Mouse (Mus musculus) left cerebral cortex, adult 2 months (tissue): ENCODE results near the gene Gm11114. TPM values are rescaled to one million over a fixed set of nuclear protein-coding genes. Genes with fewer than 3 reads are reported as not detected.

Experiments used
- DNase-seq, 2 experiments: peaks; one replicate each; pipeline ENCODE4 v3.0.0; 2021 to 2022; ENCODE audit warnings: low spot score in 2 of 2, mixed read lengths in 1 of 2; ENCODE audit errors: extremely low spot score in 1 of 2
- H3K27ac ChIP-seq: fragments of 200-600 bp; 2 replicates; pipeline ENCODE4 v1.8.1; 2022
- H3K4me3 ChIP-seq: fragments of 200-600 bp; 2 replicates; pipeline ENCODE4 v1.8.1; 2022
- CTCF ChIP-seq: fragments of 200-600 bp; IDR thresholded peaks from 2 replicates; pipeline ENCODE4 v1.8.1; 2022; ENCODE audit warnings: antibody characterized with exemption, mild to moderate bottlenecking, moderate library complexity
- intact Hi-C: fragments of 180-260 bp; cut with DNase I; formaldehyde crosslinking; loops from one replicate; pipeline ENCODE4 v1.15.1; 2025
- long read RNA-seq, 2 experiments: library from polyadenylated mRNA; stranded (forward); transcript quantifications; one replicate each; pipeline ENCODE4 v2.0.0; 2021; ENCODE audit warnings: borderline mapping rate in 2 of 2
- total RNA-seq, 2 experiments: library from RNA; stranded (reverse); gene quantifications; 2 replicates each; pipeline ENCODE4 v1.2.3; 2021

Gm11114 gene
- not detected for total RNA-seq
- long read RNA-seq, experiment 1, result 0 reads
- long read RNA-seq, experiment 2, result 0 reads

DNA sequence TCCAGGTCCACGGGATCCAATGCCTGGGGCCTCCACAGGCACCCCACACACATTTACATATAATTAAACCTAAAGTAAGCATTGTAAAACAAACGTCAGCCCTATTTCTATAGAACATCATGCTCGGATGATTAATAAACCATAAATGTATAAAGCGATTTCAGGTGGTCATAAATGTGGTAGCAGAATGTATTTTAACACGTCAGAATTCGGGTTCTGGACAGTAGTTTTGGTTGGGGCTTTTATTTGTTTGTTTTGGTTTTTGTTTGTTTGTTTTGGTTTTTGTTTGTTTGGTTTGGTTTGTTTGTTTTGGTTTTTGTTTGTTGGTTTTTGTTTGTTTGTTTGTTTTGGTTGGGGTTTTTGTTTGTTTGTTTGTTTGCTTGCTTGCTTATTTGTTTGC, at the start of gene Gm11114:
Gm11114 (plus strand) TSS at position 301 of the 400 bp plus-strand sequence.
- Histone ChIP-seq H3K27ac (no peak within 1 kb of the TSS), H3K4me3 (no peak within 1 kb of the TSS)
- TF ChIP-seq CTCF, result no peak
- intact Hi-C loops, result no loop called here
- no peak for DNase-seq

DNA sequence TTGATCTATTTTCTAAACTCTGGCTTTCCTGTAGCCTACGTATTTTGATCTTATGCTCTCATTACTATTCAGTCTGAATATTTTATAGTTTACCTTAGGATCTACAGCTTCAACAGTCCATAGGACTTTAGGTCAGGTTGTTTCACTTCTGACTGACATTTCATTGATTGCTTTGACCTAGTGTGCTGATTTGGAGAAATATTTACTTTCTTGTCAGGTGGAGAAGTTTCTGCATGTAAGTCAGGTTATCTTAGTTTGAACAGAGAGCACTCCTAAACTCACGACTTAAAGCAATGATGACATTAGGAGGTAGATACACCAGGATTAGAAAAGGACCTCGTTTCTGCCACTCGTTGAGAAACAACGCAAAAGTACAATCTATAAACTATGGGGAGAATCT, 45.7 kb upstream of the Gm11114 start:
- TF ChIP-seq CTCF, result no peak
- DNase-seq, result no peak
- intact Hi-C loops, result no loop called here
- no peak overlapping the region for H3K27ac ChIP-seq
- H3K4me3 ChIP-seq, result no peak overlapping the region

DNA sequence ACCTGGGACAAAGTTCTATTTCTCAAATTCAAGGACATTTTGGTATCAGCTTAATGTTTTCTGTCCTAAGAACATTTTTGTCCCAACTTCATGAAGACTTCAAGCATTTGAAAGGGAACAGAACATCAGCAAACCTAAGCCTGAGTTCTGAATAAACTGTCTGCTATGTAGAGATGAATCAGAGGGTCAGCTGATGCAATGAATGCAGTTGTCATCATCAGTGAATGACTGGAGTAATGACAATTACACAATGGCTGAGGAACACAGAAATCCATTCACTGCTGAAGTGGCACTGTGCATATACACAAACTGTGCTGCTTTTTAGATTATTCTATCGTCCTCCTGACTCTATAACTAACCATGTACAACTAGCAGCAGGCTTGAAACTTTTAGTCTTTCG, 38.5 kb upstream of the Gm11114 start:
- Histone ChIP-seq H3K27ac (no peak overlapping the region), H3K4me3 (no peak overlapping the region)
- TF ChIP-seq CTCF, result no peak
- DNase-seq, result no peak
- intact Hi-C loops, result no loop called here

DNA sequence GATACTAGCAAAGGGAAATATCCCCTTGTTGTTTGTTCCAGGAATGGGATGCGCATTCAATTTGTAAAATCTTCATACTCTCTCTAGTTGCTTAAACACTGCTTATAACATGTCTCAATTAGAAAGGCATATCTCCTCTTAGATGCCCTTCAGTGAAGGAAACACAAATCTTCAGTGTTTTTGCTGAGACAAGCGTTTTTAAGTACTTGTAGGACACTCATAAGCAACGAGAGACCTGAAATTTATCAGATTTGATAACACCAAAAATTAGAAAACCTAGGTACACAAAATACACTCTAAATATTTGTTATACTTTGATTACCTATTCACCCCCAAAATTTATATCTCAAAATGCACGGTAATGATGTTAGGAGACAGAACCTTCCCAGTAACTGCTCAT, 9.7 kb upstream of the Gm11114 start:
- intact Hi-C loops, result no loop called here

DNA sequence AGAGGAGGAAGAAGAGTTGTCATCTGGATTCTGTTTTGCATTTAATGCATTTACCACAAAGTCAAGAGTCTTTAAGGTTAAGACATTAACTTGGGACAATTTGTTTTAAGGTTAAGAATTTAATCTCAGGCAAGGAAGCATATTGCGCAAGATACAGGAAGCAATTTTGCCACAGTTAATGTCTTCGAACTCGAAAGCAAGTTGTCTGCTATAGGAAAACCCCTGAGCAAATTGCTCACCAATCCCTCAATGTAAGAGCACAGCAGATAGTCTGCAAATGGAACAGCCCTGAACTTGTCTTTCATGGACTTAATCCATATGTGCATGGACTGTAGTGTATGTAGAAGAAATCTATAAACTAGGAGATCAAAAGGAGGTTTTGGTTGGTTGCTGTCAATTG, 9.2 kb upstream of the Gm11114 start:
- intact Hi-C loops, result no loop called here
- no peak overlapping the region for H3K27ac ChIP-seq
- DNase-seq, result no peak
- no peak overlapping the region for H3K4me3 ChIP-seq
- no peak for TF ChIP-seq CTCF

More for the DNA sequence above, 9.7 kb upstream of the Gm11114 start:
- TF ChIP-seq CTCF, result no peak
- Histone ChIP-seq H3K4me3 (no peak overlapping the region), H3K27ac (no peak overlapping the region)
- no peak for DNase-seq

DNA sequence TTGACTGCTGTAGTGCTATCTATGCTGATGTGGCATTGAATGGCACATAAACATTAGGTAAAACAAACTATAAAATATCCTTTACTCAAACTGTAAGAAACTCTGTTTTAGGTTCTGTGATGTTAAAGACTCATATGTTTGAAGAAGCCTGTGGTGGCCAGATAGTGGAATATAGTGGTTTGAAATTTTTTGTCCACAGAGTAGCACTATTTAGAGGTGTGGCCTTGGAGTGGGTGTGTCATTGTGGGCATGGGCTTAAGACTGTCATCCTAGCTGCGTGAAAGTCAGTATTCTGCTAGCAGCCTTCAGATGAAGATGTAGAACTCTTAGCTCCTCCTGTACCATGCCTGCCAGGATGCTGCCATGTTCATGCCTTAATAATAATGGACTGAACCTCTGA, 3.5 kb downstream of the Gm11114 start:
- H3K4me3 ChIP-seq, result no peak overlapping the region
- intact Hi-C loops, result no loop called here
- H3K27ac ChIP-seq, result no peak overlapping the region
- TF ChIP-seq CTCF, result no peak
- no peak for DNase-seq

DNA sequence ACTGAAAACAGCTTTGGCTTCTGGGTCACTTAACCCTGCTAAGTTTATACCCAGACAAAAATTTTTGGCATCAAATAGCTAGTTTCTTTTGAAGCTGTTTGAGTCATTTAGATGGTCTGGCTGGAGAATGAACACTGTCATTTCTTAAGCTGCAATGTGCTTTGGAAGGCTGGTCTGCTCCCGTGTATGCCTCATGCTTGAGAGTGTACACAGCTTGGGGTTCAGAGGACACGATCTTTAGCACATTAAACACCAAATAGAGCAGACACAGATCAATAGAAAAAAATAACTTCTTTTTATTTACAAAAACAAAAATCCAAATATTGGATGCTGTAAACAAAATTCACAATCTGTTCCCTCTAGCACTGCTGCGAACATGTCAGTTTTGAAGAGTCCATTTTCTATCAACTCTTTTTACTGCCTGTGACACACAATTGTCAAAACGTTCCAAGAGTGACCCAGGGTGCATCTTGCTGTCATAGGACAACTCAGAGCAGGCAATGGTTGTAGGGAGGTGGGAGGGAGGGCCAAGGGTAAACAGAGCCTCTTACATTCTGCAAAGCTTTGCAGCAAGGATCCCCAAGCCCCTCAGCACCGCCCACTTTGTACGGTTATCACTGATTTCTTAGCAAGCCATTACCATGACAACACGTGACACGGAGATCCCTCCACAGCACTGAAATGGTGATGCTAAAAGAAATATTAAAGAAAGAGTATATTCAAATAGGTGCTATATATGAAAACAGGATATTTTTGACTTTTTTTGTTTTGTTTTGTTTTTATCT, 7.8 kb downstream of the Gm11114 start:
- TF ChIP-seq CTCF, result no peak
- Histone ChIP-seq H3K27ac (no peak overlapping the region), H3K4me3 (no peak overlapping the region)
- intact Hi-C loops, result loop anchor here (10.0 kb wide), 2 partner anchors 1186 to 1306 kb away; no protein-coding TSS in a partner anchor
- DNase-seq, result no peak

DNA sequence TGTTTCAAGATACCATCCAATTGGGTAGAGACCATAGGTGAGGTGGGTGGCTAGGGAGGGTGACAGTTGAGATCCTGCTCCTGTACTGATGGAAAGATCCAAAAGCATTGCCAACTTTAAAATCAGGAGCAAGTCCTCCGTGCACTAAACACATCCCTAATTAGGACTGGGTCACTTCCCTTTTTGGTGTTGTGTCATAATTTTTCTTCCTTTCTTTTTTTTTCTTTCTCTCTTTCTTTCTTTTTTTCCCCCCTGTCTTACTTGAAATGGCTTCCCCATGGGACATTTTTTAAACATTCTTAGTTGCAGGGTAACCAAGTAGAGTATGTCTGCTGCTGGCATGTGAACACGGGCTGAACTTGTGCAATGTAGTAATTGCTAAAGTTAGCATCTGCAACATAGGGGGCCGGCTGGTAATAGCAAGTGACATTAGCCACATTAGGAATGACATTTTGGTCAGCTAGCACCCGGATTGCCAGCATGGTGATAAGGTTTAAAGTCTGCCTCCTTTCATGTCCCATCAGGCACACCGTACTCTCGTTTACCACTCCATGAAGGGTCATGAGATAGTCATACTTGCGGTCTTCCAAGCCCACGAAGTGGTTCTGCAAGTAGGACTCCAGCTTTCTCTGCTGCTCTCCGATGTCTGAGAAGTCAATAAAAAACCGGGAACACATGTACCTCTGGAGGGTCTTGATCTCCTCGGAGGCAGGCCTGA, 11.7 kb downstream of the Gm11114 start:
- intact Hi-C loops, result loop anchor here (10.0 kb wide), 2 partner anchors 1190 to 1310 kb away; no protein-coding TSS in a partner anchor
- DNase-seq, result no peak
- no peak overlapping the region for H3K4me3 ChIP-seq
- no peak overlapping the region for H3K27ac ChIP-seq
- TF ChIP-seq CTCF, result no peak

DNA sequence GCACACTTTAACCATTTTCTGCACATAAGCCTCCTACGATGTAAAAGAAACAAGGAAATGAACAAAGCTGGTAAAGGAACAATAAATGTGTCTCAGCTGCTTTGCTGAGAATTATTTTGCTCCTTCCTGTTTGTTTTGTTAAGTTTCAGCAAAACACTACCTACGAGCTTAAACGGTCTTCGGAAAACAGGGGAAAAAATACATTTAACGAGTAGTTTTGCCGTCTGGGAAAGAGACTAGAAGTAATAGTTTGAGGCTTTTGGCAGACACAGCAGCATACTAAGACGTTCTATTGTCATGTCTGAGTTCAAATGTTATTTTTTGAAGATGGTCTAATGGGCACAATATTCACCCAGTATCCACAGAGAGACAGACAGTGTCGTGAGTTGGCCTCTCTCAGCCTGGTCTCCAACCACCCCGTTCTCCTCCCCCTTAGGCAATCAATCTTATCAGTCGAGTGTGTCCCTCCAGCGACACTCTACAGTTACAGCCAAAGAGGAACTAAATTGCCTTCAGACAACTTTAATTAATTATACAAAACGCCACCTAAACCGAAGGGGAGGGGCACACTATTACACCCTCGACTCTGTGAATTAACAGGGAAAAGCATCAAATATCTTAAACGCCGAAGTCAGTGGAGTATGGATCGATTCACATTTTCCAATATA, 12.8 kb downstream of the Gm11114 start:
- peak overlapping the region; percentile 60 for H3K4me3 ChIP-seq
- intact Hi-C loops, result loop anchor here (5.0 to 10.0 kb wide), 5 partner anchors 262 to 1368 kb away; no protein-coding TSS in a partner anchor
- DNase-seq, result no peak
- TF ChIP-seq CTCF, result no peak
- H3K27ac ChIP-seq, result no peak overlapping the region

DNA sequence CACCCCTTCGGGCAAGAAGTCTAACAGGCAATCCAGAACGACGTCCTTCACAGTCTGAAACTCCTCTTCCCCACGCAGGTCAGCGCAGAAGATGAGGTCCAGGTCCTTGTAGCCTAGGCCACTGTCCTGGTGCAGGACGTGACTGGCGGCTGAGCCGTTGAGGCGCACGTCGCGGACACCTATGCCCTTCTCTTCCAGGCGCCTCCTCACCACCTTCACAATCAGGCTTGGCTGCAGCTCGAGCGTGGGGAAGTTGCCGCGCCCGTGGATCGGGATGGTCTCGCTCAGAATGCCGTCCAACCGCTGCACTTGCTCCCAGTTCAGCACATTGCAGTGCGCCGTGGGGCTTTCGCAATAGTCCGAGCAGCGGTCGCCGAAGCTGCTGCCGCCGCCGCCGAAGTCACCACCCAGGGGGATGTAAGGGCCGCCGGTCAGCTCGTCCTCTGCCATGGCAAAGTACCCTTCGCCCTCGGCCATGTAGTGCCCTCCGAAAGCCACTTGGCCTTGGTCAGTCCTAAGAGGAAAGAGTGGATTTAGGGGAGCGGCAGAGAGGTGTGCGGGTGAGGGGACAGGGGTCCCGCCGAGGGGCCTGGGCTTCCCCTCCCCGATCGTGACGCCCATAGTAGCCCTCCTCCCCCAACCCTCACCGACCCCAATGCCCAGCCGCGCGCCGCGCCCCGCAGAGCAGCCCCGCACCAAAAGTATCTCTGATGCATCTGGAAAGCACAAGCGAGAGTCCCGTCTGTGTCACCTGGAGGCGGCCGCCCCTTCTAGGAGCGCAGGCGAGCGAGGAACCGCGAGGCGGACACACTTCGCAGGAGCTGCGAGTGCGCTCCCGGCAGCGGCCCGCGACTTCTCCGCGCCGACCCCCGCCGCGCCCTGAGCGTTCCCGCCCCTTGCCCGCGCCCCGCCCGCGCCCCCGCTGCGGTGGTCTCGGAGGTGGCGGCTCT, 14.0 kb downstream of the Gm11114 start:
- intact Hi-C loops, result loop anchor here (5.0 to 10.0 kb wide), 5 partner anchors 261 to 1369 kb away; no protein-coding TSS in a partner anchor
- Histone ChIP-seq H3K27ac (peak overlapping the region; percentile 34), H3K4me3 (peak overlapping the region; percentile 60)
- peak; percentile 27 to 31 for DNase-seq
- TF ChIP-seq CTCF, result no peak
